Mouse (Mus musculus) kidney, adult 2 months (tissue): ENCODE results near the gene Arpc5.

Experiments
- CTCF ChIP-seq: fragments of 200-500 bp; conservative IDR thresholded peaks from 2 replicates; pipeline ENCODE4 v1.5.1; 2011; ENCODE audit warnings: low read depth, mild to moderate bottlenecking, control low read depth, low read length, moderate library complexity, mixed read lengths; ENCODE audit not compliant: insufficient read depth, insufficient read length
- POLR2A ChIP-seq: fragments of 200-500 bp; IDR thresholded peaks from one replicate; pipeline ENCODE4 v1.6.1; 2011; ENCODE audit warnings: low read depth, low read length, control low read depth

DNA sequence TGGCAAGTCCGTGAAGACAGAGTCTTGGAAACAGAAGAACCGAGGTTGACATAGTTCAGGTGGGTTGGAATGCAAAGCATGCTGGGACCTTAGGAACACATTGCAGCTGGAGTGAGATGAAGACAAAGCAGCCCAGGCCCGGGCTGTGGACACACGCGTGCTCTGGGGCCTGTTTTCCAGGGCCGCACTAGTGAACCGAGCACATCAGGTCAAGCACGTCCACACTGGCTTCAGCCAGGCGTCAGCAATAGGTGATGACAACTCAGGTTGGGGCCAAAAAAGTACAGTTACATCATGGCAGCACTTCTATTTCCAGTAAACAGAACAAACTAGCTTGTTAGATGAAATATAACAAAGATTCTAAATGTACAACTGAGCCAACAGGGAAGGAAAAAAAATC lies 27.5 kb upstream of the Arpc5 start:
- TF ChIP-seq CTCF (no peak), POLR2A (no peak)
